Mouse (Mus musculus) embryonic fibroblast, embryonic 13.5 days (primary cell): Measurements from ENCODE around the gene Cgn.

ENCODE experiments used
- CTCF ChIP-seq: IDR thresholded peaks from 2 replicates; pipeline ENCODE4 v1.5.1; 2011; ENCODE audit warnings: mild to moderate bottlenecking, control low read depth, low read length, moderate library complexity, borderline replicate concordance; ENCODE audit not compliant: insufficient read depth
- POLR2A ChIP-seq: IDR thresholded peaks from 2 replicates; pipeline ENCODE4 v1.6.1; 2011; ENCODE audit warnings: low read depth, mild to moderate bottlenecking, control low read depth, low read length, moderate library complexity

- TF ChIP-seq CTCF = no peak
- no peak for TF ChIP-seq POLR2A
Measured at GRCm38 (mm10) chr3:94794359-94794758, 8.1 kb upstream of the Cgn start.
